Mouse (Mus musculus) left cerebral cortex, postnatal 14 days (tissue): ENCODE data around the gene Prkcq. TPM values are rescaled to one million over a fixed set of nuclear protein-coding genes. Genes with fewer than 3 reads are reported as not detected.

Source experiments
- DNase-seq, 2 experiments: peaks; one replicate each; pipeline ENCODE4 v3.0.0; 2021 to 2022; ENCODE audit warnings: low spot score in 2 of 2, mixed read lengths in 1 of 2
- intact Hi-C: fragments of 180-260 bp; cut with DNase I; formaldehyde crosslinking; loops from one replicate; pipeline ENCODE4 v1.15.1; 2025
- total RNA-seq, 2 experiments: library from RNA; stranded (reverse); gene quantifications; 2 replicates each; pipeline ENCODE4 v1.2.3; 2021

The Prkcq gene
- total RNA-seq, 2 experiments from 2014 or later: 9.4 to 12.7 TPM

- intact Hi-C loops: no loop called here
- DNase-seq: no peak
Measured at GRCm38 (mm10) chr2:11181510-11181909, 9.6 kb downstream of the Prkcq start.

GRCm38 (mm10) chr2:11182096-11182495 is 10.2 kb downstream of the Prkcq start:
- no peak for DNase-seq
- intact Hi-C loops: no loop called here

GRCm38 (mm10) chr2:11183991-11184390 is 12.1 kb downstream of the Prkcq start:
- intact Hi-C loops: no loop called here
- no peak for DNase-seq

GRCm38 (mm10) chr2:11186586-11186985 is 14.7 kb downstream of the Prkcq start:
- intact Hi-C loops: no loop called here
- no peak for DNase-seq

- intact Hi-C loops: no loop called here
- no peak for DNase-seq
Measured at GRCm38 (mm10) chr2:11187166-11187565, 15.3 kb downstream of the Prkcq start.

GRCm38 (mm10) chr2:11188279-11188678 is 16.4 kb downstream of the Prkcq start:
- intact Hi-C loops: no loop called here
- DNase-seq: no peak

GRCm38 (mm10) chr2:11189150-11189767 is 17.4 kb downstream of the Prkcq start:
- intact Hi-C loops: no loop called here

GRCm38 (mm10) chr2:11192281-11193098 is 20.6 kb downstream of the Prkcq start:
- intact Hi-C loops: no loop called here
- no peak for DNase-seq

More at GRCm38 (mm10) chr2:11189150-11189767, 17.4 kb downstream of the Prkcq start:
- no peak for DNase-seq

- no peak for DNase-seq
- intact Hi-C loops: no loop called here
Measured at GRCm38 (mm10) chr2:11193099-11193618, 21.3 kb downstream of the Prkcq start.

- intact Hi-C loops: no loop called here
- no peak for DNase-seq
Measured at GRCm38 (mm10) chr2:11194732-11195340, 22.9 kb downstream of the Prkcq start.

- intact Hi-C loops: no loop called here
- no peak for DNase-seq
Measured at GRCm38 (mm10) chr2:11196071-11196470, 24.2 kb downstream of the Prkcq start.

- intact Hi-C loops: no loop called here
- DNase-seq: no peak
Measured at GRCm38 (mm10) chr2:11196952-11197559, 25.1 kb downstream of the Prkcq start.

- intact Hi-C loops: no loop called here
- DNase-seq: no peak
Measured at GRCm38 (mm10) chr2:11199624-11200023, 27.7 kb downstream of the Prkcq start.

- DNase-seq: no peak
- intact Hi-C loops: no loop called here
Measured at GRCm38 (mm10) chr2:11202841-11203240, 30.9 kb downstream of the Prkcq start.

- no peak for DNase-seq
- intact Hi-C loops: no loop called here
Measured at GRCm38 (mm10) chr2:11203261-11203660, 31.4 kb downstream of the Prkcq start.

- intact Hi-C loops: no loop called here
- DNase-seq: no peak
Measured at GRCm38 (mm10) chr2:11204232-11204631, 32.3 kb downstream of the Prkcq start.

GRCm38 (mm10) chr2:11204961-11205360 is 33.1 kb downstream of the Prkcq start:
- intact Hi-C loops: no loop called here
- no peak for DNase-seq

- no peak for DNase-seq
- intact Hi-C loops: no loop called here
Measured at GRCm38 (mm10) chr2:11205720-11206119, 33.8 kb downstream of the Prkcq start.

- intact Hi-C loops: no loop called here
- no peak for DNase-seq
Measured at GRCm38 (mm10) chr2:11208263-11208662, 36.4 kb downstream of the Prkcq start.

GRCm38 (mm10) chr2:11209335-11209734 is 37.4 kb downstream of the Prkcq start:
- intact Hi-C loops: no loop called here
- DNase-seq: no peak
